Mouse (Mus musculus) left cerebral cortex, postnatal 36 days (tissue): ENCODE measurements around the gene Bod1l. TPM values are rescaled to one million over a fixed set of nuclear protein-coding genes. Genes with fewer than 3 reads are reported as not detected.

Experiments
- DNase-seq, 2 experiments: peaks; one replicate each; pipeline ENCODE4 v3.0.0; 2021 to 2022; ENCODE audit warnings: low spot score in 2 of 2, mixed read lengths in 1 of 2
- intact Hi-C: fragments of 180-260 bp; cut with DNase I; formaldehyde crosslinking; loops from one replicate; pipeline ENCODE4 v1.15.1; 2025
- total RNA-seq, 2 experiments: library from RNA; stranded (reverse); gene quantifications; 2 replicates each; pipeline ENCODE4 v1.2.3; 2021

The Bod1l gene
- total RNA-seq, 2 experiments from 2014 or later: 33.5 to 43.0 TPM

DNA sequence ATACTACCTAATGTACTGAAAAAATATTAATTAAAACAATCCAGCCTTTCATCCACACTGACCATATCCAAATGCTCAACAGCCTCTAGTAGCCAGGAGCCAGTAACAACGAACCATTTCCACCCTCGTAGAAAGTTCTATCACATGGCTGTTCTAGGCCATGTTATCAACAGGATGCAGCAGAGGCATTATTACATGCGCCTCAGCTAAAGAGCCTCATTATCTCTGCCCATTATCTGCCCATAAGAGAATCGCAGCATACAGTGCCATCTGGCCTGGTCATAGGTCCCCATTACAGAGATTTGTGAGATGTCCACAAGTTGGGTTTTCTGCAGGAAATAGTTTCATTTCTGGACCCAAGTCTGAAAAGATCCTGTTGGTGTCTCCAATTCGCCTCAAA lies 37.9 kb downstream of the Bod1l start:
- intact Hi-C loops: no loop called here
- no peak for DNase-seq

DNA sequence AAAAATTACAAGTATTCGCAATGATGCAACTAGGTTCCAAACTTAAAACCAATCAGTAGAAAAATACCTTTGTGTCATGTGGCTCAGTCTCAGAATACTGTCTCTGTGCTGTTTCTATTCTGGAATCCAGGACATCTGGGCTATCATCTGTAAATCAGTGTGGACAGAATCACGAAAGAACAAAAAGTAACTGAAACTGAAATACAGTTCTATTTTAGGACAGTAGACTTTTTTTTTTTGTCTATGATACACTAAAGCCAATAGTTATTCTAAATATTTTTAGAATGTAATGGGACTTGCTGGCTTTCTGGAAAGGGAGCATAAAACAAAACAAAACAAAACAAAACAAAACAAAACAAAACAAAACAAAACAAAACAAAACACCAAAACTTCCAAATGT lies 39.0 kb downstream of the Bod1l start:
- intact Hi-C loops: no loop called here
- DNase-seq: no peak

DNA sequence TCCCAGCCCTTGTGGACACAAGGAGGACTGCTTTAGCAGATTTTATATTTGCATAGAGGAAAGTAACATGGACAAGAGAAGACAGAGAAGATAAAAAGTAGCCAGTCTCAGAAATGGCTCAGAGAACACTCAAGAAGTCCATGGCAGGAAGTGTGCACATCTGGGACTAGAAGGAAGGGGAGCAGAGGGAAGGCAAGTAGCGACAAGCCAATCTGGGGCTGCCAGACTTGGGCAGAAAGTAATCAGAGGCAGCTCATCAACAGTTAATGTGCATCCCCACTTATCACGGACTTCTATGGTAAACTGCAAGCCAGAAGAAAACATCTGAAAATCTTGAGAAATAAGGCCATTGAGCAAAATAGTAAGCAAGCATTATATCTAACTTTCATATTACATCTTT lies 39.5 kb downstream of the Bod1l start:
- intact Hi-C loops: no loop called here
- no peak for DNase-seq

DNA sequence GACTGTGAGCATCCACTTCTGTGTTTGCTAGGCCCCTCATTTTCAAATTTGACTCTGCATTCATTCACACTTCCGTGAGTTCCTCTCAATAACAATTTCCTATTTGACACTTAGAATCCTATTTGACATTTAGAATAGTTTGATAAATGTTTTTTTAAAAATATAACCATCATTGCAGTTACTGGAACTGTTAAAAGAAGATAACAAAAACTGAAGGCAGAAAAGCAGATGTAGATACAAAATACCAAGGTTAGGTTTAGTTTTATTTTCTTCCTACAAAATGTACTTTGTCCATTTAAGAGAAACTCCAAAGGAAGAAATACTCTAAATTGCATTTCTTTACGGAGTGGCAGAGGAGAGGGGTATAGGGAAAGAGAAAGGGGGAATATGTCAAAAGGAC lies 42.5 kb downstream of the Bod1l start:
- intact Hi-C loops: no loop called here
- DNase-seq: no peak

DNA sequence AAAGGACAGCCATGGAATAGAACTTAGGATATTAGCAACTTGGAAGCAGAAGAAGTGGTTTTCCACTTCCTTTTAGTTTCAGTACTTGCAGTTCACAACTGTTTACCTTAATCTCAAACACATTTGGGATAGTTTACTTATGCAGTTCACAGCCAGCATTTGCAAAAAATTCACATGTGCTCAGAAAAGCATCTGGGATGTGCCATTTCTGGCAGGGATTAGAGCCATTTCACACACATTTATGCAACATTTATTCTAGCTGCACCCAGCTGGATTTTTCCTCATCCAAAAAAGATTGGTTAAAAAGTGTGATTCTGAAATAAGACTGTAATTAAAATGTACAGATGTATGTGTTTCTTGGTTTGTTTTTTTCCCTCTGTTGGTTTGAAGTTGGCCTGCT lies 49.7 kb downstream of the Bod1l start:
- intact Hi-C loops: no loop called here
- DNase-seq: no peak

DNA sequence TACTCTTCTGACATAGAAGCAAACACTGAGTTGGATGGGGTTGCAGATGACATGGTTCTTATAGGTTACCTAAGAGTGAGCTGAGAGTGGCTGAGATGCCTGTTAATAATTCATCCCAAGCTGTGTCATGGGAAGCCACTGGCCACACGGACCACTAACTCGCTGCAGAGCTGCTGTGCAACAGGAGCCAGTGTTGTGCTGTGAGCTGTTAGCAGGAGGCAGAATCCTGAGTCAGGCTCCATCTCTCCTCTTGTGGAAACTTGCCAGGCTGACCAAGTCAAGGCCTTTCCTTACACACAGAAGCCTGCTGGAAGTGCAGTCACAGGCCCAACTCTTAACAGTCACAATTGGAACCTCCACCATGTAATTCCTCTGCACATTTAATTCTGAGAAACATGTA lies 53.6 kb downstream of the Bod1l start:
- DNase-seq: no peak
- intact Hi-C loops: no loop called here

DNA sequence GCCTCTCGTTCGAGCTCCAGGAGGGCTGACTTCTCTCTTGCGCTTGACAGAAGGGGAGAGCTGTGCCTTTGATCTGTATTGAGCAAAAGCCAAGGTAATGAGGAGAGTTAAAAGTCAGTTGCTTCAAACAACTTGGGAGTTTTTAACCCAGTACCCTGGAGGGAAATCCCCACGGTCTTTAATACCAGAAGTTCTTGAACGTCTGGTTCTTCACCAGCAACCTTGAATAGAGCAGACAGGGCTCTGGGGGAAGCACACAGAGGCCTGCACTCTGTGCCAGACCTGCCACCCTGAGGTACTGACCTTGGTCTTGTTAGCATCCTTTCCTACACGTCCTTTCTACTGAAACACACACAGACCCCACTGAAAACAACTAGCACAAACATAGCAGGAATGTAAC lies 55.2 kb downstream of the Bod1l start:
- intact Hi-C loops: no loop called here
- no peak for DNase-seq

DNA sequence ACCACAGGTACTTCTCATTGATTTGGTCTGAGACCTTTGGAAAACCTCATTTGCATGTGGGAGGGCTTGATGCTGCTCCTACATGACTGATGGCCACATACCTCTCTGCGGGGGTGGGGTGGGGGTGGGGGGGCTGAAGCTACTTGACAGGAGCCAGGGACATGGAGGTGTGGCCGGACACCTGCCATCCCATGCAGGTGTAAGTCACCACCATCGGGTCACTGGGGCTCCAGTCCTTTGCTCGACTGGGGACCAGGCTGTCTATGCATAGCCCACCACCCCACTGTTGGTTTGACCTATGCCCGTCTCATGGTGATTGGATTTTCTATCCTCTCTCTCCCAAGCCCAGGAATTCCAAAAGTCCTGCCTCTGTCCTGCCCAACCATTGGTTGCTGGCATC lies 62.2 kb downstream of the Bod1l start:
- DNase-seq: no peak
- intact Hi-C loops: no loop called here

DNA sequence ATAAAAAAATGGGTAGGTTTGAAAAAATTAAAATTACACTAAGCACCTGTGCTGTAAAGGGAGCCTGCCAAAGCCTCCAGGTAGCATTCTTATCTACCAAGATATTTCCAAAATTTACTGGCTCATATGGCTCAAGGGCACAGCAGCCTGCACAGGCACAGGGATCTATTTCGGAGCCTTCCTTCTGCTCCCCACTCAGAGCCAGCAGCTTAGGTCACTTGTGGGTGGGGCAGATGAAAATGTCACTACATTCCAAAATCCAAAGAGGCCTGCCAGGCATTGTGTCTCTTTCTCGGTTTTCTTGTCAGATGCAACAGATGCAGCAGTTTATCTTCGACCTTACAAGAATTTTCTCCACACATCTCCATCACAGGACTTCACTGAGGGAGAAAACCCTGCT lies 64.1 kb downstream of the Bod1l start:
- DNase-seq: no peak
- intact Hi-C loops: no loop called here

DNA sequence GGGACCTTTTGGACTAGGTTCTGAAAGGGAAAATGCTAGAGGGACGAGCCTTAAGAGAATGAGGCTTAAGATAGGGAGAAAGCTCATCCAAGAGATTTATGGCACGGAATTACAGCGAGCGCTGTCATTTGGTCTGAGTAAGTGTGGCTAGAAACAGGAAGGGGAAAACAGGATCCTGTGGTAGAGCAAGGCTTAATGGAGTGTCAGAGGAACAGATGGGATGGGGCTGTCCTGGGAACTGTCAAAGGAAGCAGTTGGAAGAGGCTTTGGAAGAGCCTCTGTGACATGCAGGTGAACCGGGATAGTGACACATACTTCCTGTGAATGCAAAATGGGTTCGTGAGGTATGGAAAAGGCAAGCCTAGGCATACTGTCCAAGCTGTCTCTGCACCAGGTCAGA lies 68.4 kb downstream of the Bod1l start:
- intact Hi-C loops: no loop called here
- DNase-seq: no peak

DNA sequence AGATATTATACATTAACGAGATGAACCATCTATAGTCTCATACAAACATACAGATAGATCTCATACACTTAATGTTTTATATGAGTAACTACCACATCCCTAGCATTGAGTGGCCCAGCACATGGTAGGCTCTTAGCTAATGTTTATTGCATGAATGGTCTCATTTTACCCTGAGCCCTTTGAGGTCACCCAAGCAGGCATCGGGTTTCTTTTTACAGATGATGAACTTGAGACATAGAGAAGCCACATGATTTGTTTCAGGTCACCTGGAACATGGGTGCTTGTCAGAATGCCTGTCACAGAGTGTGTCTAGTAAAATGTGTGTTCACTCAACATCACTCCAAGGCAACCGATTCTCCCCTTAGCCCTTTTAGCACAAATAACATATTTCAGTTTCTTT lies 68.8 kb downstream of the Bod1l start:
- intact Hi-C loops: no loop called here

DNA sequence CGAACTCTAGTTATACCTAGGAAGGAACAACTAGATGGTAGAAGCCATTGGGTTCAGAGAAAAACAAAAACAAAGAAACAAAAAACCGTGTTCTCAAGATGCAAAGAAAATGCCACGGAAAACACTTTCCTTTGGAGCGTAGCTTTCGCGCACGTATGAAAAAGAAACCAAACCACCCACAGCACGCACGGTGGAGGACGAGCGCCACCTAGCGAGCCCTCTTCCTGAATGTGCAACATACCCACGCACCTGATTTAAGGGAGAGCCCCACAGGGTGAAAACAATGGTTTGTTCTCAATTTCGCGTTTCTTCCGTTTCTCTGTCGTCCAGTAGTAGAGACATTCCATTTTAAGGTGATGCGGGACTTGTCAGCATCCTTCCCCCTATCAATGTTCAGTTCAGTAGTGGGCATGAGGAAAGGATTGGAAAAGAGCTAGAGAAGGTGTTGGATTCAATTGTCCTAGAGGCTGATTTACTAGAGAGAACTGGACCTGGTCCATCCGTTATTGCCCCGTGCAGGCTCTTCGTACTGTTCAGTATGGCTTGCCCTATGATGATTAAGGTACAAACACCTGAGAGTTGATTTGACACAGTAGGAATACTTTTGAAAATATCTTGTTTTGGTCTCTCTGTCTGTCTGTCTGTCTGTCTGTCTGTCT lies 75.6 kb downstream of the Bod1l start:
- peak; percentile 67 to 81 for DNase-seq
- intact Hi-C loops: loop anchor here (2.0 to 5.0 kb wide), 3 partner anchors 61 to 716 kb away; partner anchors contain the start of gene Rab28

More for the DNA sequence above, 68.8 kb downstream of the Bod1l start:
- DNase-seq: no peak

DNA sequence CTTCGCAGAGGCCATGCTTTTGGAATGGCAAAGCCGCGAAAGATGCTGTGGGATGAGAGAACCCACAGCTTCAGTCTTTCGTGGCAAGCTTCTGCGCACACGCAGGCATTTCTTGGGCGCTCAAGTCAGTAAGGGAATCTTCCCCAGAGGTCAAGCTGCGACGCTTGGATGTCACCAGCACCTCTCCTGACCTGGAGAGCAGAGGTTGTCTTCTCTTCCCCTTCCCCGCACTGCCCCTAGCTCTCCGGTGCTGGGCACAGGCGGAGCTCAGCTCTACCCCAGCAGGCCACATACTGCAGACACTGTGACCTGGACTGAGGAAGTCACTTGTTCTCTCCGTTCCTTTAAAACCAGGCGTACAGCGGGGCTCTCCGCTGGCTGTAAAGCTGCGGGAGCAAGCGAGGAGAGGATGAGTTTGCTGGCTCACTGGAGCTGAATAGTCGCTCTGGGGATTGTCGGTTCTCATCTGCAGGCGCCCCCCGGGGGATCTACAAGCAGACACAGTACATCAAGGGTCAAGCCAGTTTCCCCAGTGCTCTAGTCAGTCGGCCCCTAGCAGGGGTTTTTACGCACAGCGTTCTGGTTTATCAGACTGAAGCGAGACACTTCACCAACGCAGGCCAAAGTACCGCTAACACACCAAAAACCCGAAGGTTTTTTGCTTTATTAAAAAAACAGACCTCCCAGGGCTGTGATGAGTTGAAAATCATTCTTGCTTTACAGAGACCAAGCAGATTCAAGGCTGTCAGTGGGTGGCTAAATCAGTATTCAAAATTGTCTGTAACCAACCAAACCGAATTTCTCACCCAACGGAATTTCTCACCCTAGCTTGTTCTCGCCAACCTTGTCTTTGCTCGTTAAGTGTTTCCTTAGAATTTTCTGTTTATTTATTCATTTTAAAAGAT lies 76.6 kb downstream of the Bod1l start:
- intact Hi-C loops: loop anchor here (2.0 to 5.0 kb wide), 3 partner anchors 60 to 715 kb away; partner anchors contain the start of gene Rab28
- DNase-seq: no peak

DNA sequence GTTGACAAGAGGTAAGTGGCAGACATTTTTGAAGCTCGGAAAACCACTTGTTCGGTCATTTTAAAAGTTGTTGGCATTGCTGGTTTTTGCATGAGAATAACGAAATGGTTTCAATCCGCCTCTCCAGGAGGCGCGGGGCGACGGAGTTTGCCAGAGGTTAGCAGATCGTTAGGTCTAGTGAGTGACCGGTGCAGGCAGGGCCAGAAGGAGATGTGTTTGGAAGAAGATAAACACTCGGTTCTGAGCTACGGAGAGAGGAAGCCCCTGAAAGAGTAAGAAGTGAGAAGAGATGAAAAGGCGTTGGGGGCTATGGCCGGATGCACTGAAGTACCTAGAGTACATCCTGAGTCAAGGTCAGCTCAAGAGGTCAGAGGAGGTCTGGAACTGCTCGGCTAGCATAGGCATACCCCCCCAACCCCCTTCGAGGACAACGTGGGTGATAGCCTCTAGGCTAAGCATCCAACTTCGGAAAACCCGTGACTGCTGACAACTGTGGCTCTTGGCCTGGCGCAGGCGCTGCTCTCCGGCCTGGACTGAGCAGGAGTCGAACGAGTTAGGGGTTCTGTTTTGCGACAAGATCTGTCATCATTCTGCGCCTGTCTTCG lies 77.6 kb downstream of the Bod1l start:
- DNase-seq: no peak
- intact Hi-C loops: loop anchor here (5.0 kb wide), 1 partner anchor 59 kb away; the partner anchor contains the start of gene Rab28

DNA sequence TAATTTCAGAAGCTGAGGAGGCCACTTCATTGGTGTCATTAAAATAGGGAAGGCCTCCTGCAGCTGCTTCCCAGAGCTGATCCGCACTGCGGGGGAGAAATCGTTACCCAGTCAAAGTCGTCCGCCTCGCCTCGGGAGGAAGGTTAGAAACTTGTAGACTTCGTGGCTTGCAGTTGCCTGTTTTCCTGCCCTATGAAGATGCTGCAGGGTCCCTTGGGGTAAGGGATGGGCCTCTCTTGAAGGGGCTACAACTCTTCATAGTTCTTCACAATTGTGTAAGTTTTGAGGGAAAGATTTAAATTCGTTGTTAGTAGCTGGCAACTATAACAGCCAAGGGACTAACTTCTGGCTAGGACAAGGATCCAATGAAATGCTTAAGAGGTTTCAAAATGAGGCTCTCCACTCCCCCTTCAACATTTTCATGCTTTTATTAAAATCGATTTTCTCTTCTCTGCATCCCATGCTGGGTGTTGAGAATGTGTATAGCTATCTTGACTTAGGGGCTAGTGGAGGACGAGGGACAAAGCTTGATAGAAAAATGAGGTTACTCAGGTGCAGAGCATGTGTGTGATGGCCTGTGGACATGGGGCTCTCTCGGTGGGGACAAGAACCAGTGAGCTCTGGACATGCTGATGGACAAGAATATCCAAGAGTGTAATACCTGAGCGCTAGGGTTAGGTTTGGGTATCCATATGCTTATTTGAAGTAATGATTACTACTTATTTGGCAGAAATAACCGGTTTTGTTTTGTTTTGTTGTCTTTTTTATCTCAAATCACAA lies 78.3 kb downstream of the Bod1l start:
- intact Hi-C loops: loop anchor here (5.0 kb wide), 1 partner anchor 59 kb away; the partner anchor contains the start of gene Rab28

DNA sequence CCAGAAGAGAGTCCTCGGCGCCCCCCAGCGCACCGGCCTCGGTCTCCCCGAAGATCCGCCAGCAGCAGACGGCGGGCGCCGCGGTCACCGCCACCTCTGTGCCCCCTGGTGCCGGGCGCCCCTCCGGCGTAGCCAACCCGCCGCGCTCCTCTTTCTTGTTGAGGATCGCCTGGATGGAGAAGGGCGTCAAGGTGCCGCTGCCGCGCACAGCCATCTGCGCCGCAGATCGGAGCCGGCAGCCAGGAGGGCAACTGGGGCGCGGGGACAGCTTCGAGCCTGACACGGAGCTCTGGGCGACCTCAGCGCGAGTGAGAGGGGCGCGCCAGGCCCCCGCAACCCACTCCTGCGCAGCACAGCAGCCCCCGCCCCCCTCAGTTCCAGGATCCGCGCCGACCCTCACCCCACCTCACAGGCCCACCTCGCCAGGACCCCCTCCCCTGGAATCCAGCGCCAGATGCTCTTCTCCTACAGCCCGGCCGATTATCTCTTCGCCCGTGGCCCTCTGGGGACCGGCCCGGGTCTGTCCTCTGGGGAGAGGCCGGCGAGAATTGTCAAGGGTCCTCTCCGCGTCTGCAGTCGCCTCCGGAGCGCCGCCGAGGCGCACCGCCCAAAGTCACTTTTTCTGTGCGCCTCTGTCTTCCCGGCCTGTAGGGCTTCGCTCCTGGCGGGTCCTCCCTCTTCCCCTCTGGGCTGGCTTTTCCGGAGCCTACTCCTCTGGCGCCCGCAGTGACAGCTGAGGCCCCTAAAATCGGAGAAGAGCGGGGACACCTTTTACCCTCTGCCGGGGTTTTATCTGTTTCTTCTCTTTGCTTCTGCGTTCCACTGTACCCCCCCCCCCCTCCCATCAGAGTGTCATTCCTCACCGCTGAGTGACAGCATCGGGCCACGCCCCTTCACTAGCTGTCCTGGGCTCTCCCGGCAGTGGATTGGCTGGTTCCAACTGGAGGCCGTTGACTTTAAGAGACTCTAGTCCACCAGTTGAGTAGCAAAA lies 80.1 kb downstream of the Bod1l start, which contains the start of gene Nkx3-2:
Gene Nkx3-2, minus strand, starts transcription at position 771 of the 991 bp plus-strand sequence.
- no peak for DNase-seq
- intact Hi-C loops: no loop called here

More for the DNA sequence above, 78.3 kb downstream of the Bod1l start:
- no peak for DNase-seq

DNA sequence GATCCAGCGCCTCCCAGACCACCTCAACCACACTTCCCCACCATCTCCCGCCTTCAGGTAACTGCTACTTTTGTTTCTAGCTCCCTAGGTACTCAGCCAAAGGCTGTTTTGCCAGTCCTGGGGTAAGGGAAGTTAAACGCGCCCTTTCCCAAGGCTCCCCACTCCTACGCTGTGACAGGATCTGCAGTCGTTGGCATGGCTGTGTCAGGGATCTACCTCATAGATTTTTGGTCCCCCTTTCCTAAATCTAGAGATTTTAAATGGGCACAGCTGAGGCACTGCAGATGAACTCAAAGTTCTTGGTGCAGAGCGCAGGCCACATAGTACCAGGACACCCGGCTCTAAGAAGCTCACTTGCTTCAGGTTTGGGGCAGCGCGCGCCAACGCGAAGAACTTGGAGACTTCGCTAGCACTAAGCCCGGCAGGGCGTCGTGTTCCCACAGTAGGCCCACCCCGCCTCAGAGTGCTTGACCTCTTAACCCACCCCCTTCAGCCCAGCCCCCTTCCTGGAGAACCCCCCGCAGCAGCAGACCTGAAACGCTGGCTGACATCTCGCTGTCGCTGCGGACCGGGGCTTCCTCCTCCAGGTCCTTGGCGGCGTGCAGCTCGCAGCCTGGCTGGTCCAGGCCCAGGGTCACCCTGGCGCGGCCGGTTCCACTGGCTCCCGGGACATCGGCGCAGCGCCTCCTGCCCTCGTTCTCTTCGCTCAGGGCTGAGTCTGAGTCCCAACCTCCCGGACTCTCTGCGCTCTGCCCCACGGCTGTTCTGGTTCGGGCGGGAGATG lies 81.0 kb downstream of the Bod1l start:
- intact Hi-C loops: no loop called here

More for the DNA sequence above, 81.0 kb downstream of the Bod1l start:
- DNase-seq: no peak
